ENCODE assay signal across 9 mouse cellular contexts in the genomic region with DNA sequence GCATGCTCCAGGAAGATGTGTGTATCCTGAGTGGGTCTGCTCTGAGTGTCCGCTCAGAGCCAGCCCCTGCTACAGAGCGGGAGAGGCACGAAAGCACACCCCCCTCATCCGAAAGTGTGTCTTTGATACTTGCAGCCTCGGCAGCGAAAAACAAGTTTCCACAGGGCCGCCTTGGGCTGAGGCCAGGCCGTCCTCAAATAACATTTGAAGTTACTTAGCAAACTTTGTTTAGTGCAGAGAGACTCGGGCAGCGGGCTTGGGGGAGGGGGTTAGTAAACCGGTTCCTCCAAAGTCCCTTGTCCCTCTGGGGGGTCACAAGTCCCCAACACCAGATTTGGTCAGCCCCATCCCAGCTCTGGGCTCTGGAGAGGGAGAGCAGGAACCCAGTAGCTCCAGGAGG. TPM values are rescaled to one million over a fixed set of nuclear protein-coding genes. Genes with fewer than 3 reads are reported as not detected.
DNase-seq lines count a peak whose midpoint lies in the region; ATAC-seq and TF ChIP-seq lines count a peak whose summit lies in the region.
"Had no signal": no experiment of that assay in that cellular context is flagged by ENCODE, and none has a peak within 500 bp of the region (broad histone marks: within the 10 kb centered on the region; RNA-seq: fewer than 3 reads in every experiment).

No protein-coding gene starts in this region.

- peak; percentile 77 for TF ChIP-seq EP300 in heart, adult 2 months (IDR thresholded peaks at IDR 0.05; ENCODE audit: insufficient read depth, low read depth, low read length)

- intact Hi-C loops in heart, adult 2 months (cut with DNase I), result no loop called here

- peaks cover 4% of the 10 kb centered on the region; the same call in 1 of the 2 replicates for H3K36me3 ChIP-seq in heart, adult 2 months (ENCODE audit: control insufficient read depth, insufficient read depth, low read length)
- no peaks in the 10 kb centered on the region for H3K36me3 ChIP-seq in heart, embryonic 11.5 days (ENCODE audit: control insufficient read depth, insufficient read depth, low read length)
- no peaks in the 10 kb centered on the region for H3K36me3 ChIP-seq in stomach, embryonic 16.5 days (ENCODE audit: control insufficient read depth, insufficient read depth, low read length)
- no peaks in the 10 kb centered on the region for H3K36me3 ChIP-seq in thymus, adult 2 months (ENCODE audit: control insufficient read depth, insufficient read depth, low read length)

- no peaks in the 10 kb centered on the region for H3K27me3 ChIP-seq in heart, adult 2 months (ENCODE audit: control insufficient read depth, insufficient read depth, low read length)
- H3K27me3 ChIP-seq in heart, embryonic 11.5 days (ENCODE audit: control insufficient read depth, insufficient read depth, low read length), result peaks cover 87% of the 10 kb centered on the region
- peaks cover 29% of the 10 kb centered on the region for H3K27me3 ChIP-seq in stomach, embryonic 16.5 days (ENCODE audit: control insufficient read depth, insufficient read depth, low read length)
- peaks cover 5% of the 10 kb centered on the region; the same call in 1 of the 2 replicates for H3K27me3 ChIP-seq in thymus, adult 2 months (ENCODE audit: control insufficient read depth, insufficient read depth, low read length)
- H3K27me3 ChIP-seq: Patski had no signal

- TF ChIP-seq CTCF in heart, adult 2 months (IDR thresholded peaks at IDR 0.05), result no peak
- TF ChIP-seq CTCF in embryonic fibroblast, embryonic 13.5 days (IDR thresholded peaks at IDR 0.05; ENCODE audit: borderline replicate concordance, insufficient read depth, low read length), result no peak
- TF ChIP-seq CTCF in thymus, adult 2 months (IDR thresholded peaks at IDR 0.05; ENCODE audit: borderline replicate concordance, control insufficient read depth, extremely low read depth, insufficient read depth, low read length, poor library complexity), result no peak

- DNase-seq in heart, adult 2 months, result peak; percentile 83 to 86
- DNase-seq in NIH3T3 (ENCODE audit: low read depth), result peak; percentile 70
- DNase-seq in kidney, postnatal 14 days, result peak; percentile 85
- DNase-seq in thymus, adult 2 months, result no peak
- DNase-seq in thymus, postnatal 4 days, result no peak

- H3K4me1 ChIP-seq in heart, adult 2 months (ENCODE audit: control insufficient read depth, insufficient read depth, low read length), result peaks cover 43% of the 10 kb centered on the region
- peaks cover 15% of the 10 kb centered on the region for H3K4me1 ChIP-seq in heart, embryonic 11.5 days (ENCODE audit: control insufficient read depth, insufficient read depth, low read length)
- peaks cover 49% of the 10 kb centered on the region for H3K4me1 ChIP-seq in embryonic fibroblast, embryonic 13.5 days (ENCODE audit: control insufficient read depth, insufficient read depth, low read length)
- H3K4me1 ChIP-seq in stomach, embryonic 16.5 days (ENCODE audit: control insufficient read depth, insufficient read depth, low read length), result peaks cover 76% of the 10 kb centered on the region
- H3K4me1 ChIP-seq in thymus, adult 2 months (replicated peaks; ENCODE audit: control insufficient read depth, insufficient read depth, low read length), result no peaks in the 10 kb centered on the region

- no peaks in the 10 kb centered on the region for H3K9me3 ChIP-seq in heart, embryonic 11.5 days (replicated peaks; ENCODE audit: control insufficient read depth, low read length)
- no peaks in the 10 kb centered on the region for H3K9me3 ChIP-seq in stomach, embryonic 16.5 days (replicated peaks; ENCODE audit: control insufficient read depth, low read length)

- peak overlapping the region; percentile 36 for H3K9ac ChIP-seq in heart, adult 2 months (ENCODE audit: low read depth, low read length)
- H3K9ac ChIP-seq in heart, embryonic 11.5 days (ENCODE audit: low read depth, low read length), result no peak overlapping the region
- peak overlapping the region; percentile 8; the same call in 1 of the 2 replicates for H3K9ac ChIP-seq in stomach, embryonic 16.5 days (ENCODE audit: low read length)

- peaks cover 5% of the 10 kb centered on the region for H3K79me2 ChIP-seq in heart, adult 2 months (replicated peaks; ENCODE audit: control insufficient read depth, insufficient read depth, low read length)

- 33% methylated on average over 11 of the region's 11 CpGs for WGBS in heart, adult 2 months
- WGBS in heart, embryonic 11.5 days (ENCODE audit: insufficient replicate concordance), result 21% methylated on average over 11 of the region's 11 CpGs
- WGBS in stomach, embryonic 16.5 days, result 18% methylated on average over 11 of the region's 11 CpGs
- 89% methylated on average over 11 of the region's 11 CpGs for WGBS in thymus, adult 2 months

- TF ChIP-seq POLR2A in heart, adult 2 months (IDR thresholded peaks at IDR 0.05; ENCODE audit: insufficient read depth, low read depth, low read length), result 0 out of 2 replicates have a peak, but pooled peaks have one; percentile 28
- no peak for TF ChIP-seq POLR2A in embryonic fibroblast, embryonic 13.5 days (IDR thresholded peaks at IDR 0.05; ENCODE audit: low read depth, low read length)
- no peak for TF ChIP-seq POLR2A in thymus, adult 2 months (IDR thresholded peaks at IDR 0.05; ENCODE audit: control insufficient read depth, extremely low read depth, insufficient read depth, low read length, poor library complexity)

- no peak for ATAC-seq in heart, embryonic 11.5 days (replicated peaks; ENCODE audit: insufficient number of reproducible peaks, low FRiP score, low TSS enrichment)
- ATAC-seq in stomach, embryonic 16.5 days (ENCODE audit: insufficient read depth, low FRiP score), result no peak
- ATAC-seq: Patski had no signal

- H3K27ac ChIP-seq in heart, adult 2 months, result peak overlapping the region; percentile 90
- H3K27ac ChIP-seq in heart, embryonic 11.5 days (ENCODE audit: low read depth, low read length), result no peak overlapping the region
- H3K27ac ChIP-seq in embryonic fibroblast, embryonic 13.5 days (ENCODE audit: insufficient read depth, low read length), result peak overlapping the region; percentile 32; the same call in 1 of the 2 replicates
- H3K27ac ChIP-seq in stomach, embryonic 16.5 days (ENCODE audit: low read length), result peak overlapping the region; percentile 35; the same call in 1 of the 2 replicates
- H3K27ac ChIP-seq in thymus, adult 2 months (ENCODE audit: control insufficient read depth, insufficient read depth, low read length), result no peak overlapping the region

- no peak overlapping the region; the same call in 1 of the 2 replicates for H3K4me3 ChIP-seq in heart, adult 2 months
- no peak overlapping the region for H3K4me3 ChIP-seq in heart, embryonic 11.5 days (ENCODE audit: low read depth, low read length)
- no peak overlapping the region for H3K4me3 ChIP-seq in embryonic fibroblast, embryonic 13.5 days (ENCODE audit: insufficient read depth, low read length)
- no peak overlapping the region for H3K4me3 ChIP-seq in stomach, embryonic 16.5 days (replicated peaks; ENCODE audit: low read length)
- H3K4me3 ChIP-seq in thymus, adult 2 months (ENCODE audit: control insufficient read depth, insufficient read depth, low read length), result no peak overlapping the region

- no peak overlapping the region for H3K4me2 ChIP-seq in heart, embryonic 11.5 days
- H3K4me2 ChIP-seq in stomach, embryonic 16.5 days (ENCODE audit: low read depth, low read length), result peak overlapping the region; percentile 41

RNA-seq across cellular contexts. Expression of a gene that starts 11.2 kb away (rescaled TPM):
- total RNA-seq in heart, adult 2 months (2021), result 100 to 1,000 TPM; 274 to 297 TPM
- polyA plus RNA-seq in heart, adult 2 months (2012; rRNA removed), result 49.0 and 68.7 TPM in 2 replicates
- polyA plus RNA-seq in heart, embryonic 11.5 days (2014; fragmentation: Nextera tagmentation; extraction: Ambion mirVana), result 6.1 and 7.6 TPM in 2 replicates
- 173 and 236 TPM in 2 replicates for polyA plus RNA-seq in embryonic fibroblast, embryonic 13.5 days (2011; ENCODE audit: insufficient read length, low read depth, missing spikeins)
- 36.5 and 37.8 TPM in 2 replicates for polyA plus RNA-seq in stomach, embryonic 16.5 days (2015; fragmentation: Nextera tagmentation; extraction: Ambion mirVana)
- polyA plus RNA-seq in thymus, adult 2 months (2012; rRNA removed), result 17.7 and 18.2 TPM in 2 replicates

RNA-seq across cellular contexts. Expression of a gene that starts 33.7 kb away (rescaled TPM):
- total RNA-seq in heart, adult 2 months (2021), result 10 to 100 TPM; 11.2 to 12.3 TPM
- 6.1 and 7.6 TPM in 2 replicates for polyA plus RNA-seq in heart, adult 2 months (2012; rRNA removed)
- 5.0 and 6.0 TPM in 2 replicates for polyA plus RNA-seq in heart, embryonic 11.5 days (2014; fragmentation: Nextera tagmentation; extraction: Ambion mirVana)
- polyA plus RNA-seq in embryonic fibroblast, embryonic 13.5 days (2011; ENCODE audit: insufficient read length, low read depth, missing spikeins), result 2.0 and 2.3 TPM in 2 replicates
- polyA plus RNA-seq in stomach, embryonic 16.5 days (2015; fragmentation: Nextera tagmentation; extraction: Ambion mirVana), result 6.0 and 7.2 TPM in 2 replicates
- 2.2 TPM in 2 replicates for polyA plus RNA-seq in thymus, adult 2 months (2012; rRNA removed)

RNA-seq across cellular contexts. Expression of a gene that starts 42.4 kb away (rescaled TPM):
- total RNA-seq in heart, adult 2 months (2021), result 10 to 100 TPM; 27.4 to 29.7 TPM
- polyA plus RNA-seq in heart, adult 2 months (2012; rRNA removed), result 13.4 and 21.2 TPM in 2 replicates
- 51.5 and 52.2 TPM in 2 replicates for polyA plus RNA-seq in heart, embryonic 11.5 days (2014; fragmentation: Nextera tagmentation; extraction: Ambion mirVana)
- 11.7 and 12.6 TPM in 2 replicates for polyA plus RNA-seq in embryonic fibroblast, embryonic 13.5 days (2011; ENCODE audit: insufficient read length, low read depth, missing spikeins)
- 42.0 and 49.5 TPM in 2 replicates for polyA plus RNA-seq in stomach, embryonic 16.5 days (2015; fragmentation: Nextera tagmentation; extraction: Ambion mirVana)
- polyA plus RNA-seq in thymus, adult 2 months (2012; rRNA removed), result 52.9 and 60.6 TPM in 2 replicates

RNA-seq across cellular contexts. Expression of a gene that starts 51.6 kb away (rescaled TPM):
- 10 to 100 TPM; 85.1 to 87.6 TPM for total RNA-seq in heart, adult 2 months (2021)
- polyA plus RNA-seq in heart, adult 2 months (2012; rRNA removed), result 77.3 and 101 TPM in 2 replicates
- 125 and 127 TPM in 2 replicates for polyA plus RNA-seq in heart, embryonic 11.5 days (2014; fragmentation: Nextera tagmentation; extraction: Ambion mirVana)
- polyA plus RNA-seq in embryonic fibroblast, embryonic 13.5 days (2011; ENCODE audit: insufficient read length, low read depth, missing spikeins), result 57.6 and 61.7 TPM in 2 replicates
- polyA plus RNA-seq in stomach, embryonic 16.5 days (2015; fragmentation: Nextera tagmentation; extraction: Ambion mirVana), result 106 and 122 TPM in 2 replicates
- polyA plus RNA-seq in thymus, adult 2 months (2012; rRNA removed), result 109 and 117 TPM in 2 replicates

RNA-seq across cellular contexts. Expression of a gene that starts 57.8 kb away (rescaled TPM):
- total RNA-seq in heart, adult 2 months (2021), result 100 to 1,000 TPM; 352 to 416 TPM
- 154 and 269 TPM in 2 replicates for polyA plus RNA-seq in heart, adult 2 months (2012; rRNA removed)
- 830 and 894 TPM in 2 replicates for polyA plus RNA-seq in heart, embryonic 11.5 days (2014; fragmentation: Nextera tagmentation; extraction: Ambion mirVana)
- polyA plus RNA-seq in embryonic fibroblast, embryonic 13.5 days (2011; ENCODE audit: insufficient read length, low read depth, missing spikeins), result 1,122 and 1,201 TPM in 2 replicates
- polyA plus RNA-seq in stomach, embryonic 16.5 days (2015; fragmentation: Nextera tagmentation; extraction: Ambion mirVana), result 1,028 and 1,118 TPM in 2 replicates
- polyA plus RNA-seq in thymus, adult 2 months (2012; rRNA removed), result 182 and 186 TPM in 2 replicates

Comparison
In these comparisons a context has a peak if more than half of its experiments do, and no peak if none do; other contexts are left out.
1. H3K27ac ChIP-seq: peak in heart, adult 2 months (single experiment), embryonic fibroblast, embryonic 13.5 days (single experiment) and stomach, embryonic 16.5 days (single experiment); none in heart, embryonic 11.5 days (single experiment) and thymus, adult 2 months (single experiment).
2. DNase-seq: peak in heart, adult 2 months (2 of 2), NIH3T3 (single experiment) and kidney, postnatal 14 days (single experiment); none in thymus, adult 2 months (single experiment) and thymus, postnatal 4 days (single experiment).